Mouse (Mus musculus): ENCODE measurements around the gene Olfr67. TPM values are rescaled to one million over a fixed set of nuclear protein-coding genes. Genes with fewer than 3 reads are reported as not detected.

The Olfr67 gene
- polyA plus RNA-seq, 1 experiment from 2014 or later: not detected

Other genes starting within 250 kb of the Olfr67 start
- not detected in 2 replicates for gene Olfr612, start 249.1 kb downstream of the Olfr67 start, polyA plus RNA-seq (2015; fragmentation: Nextera tagmentation; extraction: Ambion mirVana)
- gene Olfr613, start 243.7 kb downstream of the Olfr67 start, polyA plus RNA-seq (2015; fragmentation: Nextera tagmentation; extraction: Ambion mirVana): not detected in 2 replicates
- not detected in 2 replicates for gene Olfr615, start 235.7 kb downstream of the Olfr67 start, polyA plus RNA-seq (2015; fragmentation: Nextera tagmentation; extraction: Ambion mirVana)
- not detected in 2 replicates for gene Olfr616, start 222.7 kb downstream of the Olfr67 start, polyA plus RNA-seq (2015; fragmentation: Nextera tagmentation; extraction: Ambion mirVana)
- not detected in 2 replicates for gene Olfr617, start 218.8 kb downstream of the Olfr67 start, polyA plus RNA-seq (2015; fragmentation: Nextera tagmentation; extraction: Ambion mirVana)
- gene Olfr618, start 201.7 kb downstream of the Olfr67 start, polyA plus RNA-seq (2015; fragmentation: Nextera tagmentation; extraction: Ambion mirVana): not detected in 2 replicates
- gene Olfr619, start 191.2 kb downstream of the Olfr67 start, polyA plus RNA-seq (2015; fragmentation: Nextera tagmentation; extraction: Ambion mirVana): not detected in 2 replicates
- not detected in 2 replicates for gene Olfr620, start 179.3 kb downstream of the Olfr67 start, polyA plus RNA-seq (2015; fragmentation: Nextera tagmentation; extraction: Ambion mirVana)
- gene Olfr622, start 149.1 kb downstream of the Olfr67 start, polyA plus RNA-seq (2015; fragmentation: Nextera tagmentation; extraction: Ambion mirVana): not detected in 2 replicates
- not detected in 2 replicates for gene Olfr623, start 128.1 kb downstream of the Olfr67 start, polyA plus RNA-seq (2015; fragmentation: Nextera tagmentation; extraction: Ambion mirVana)
- gene Olfr624, start 120.6 kb downstream of the Olfr67 start, polyA plus RNA-seq (2015; fragmentation: Nextera tagmentation; extraction: Ambion mirVana): not detected in 2 replicates
- gene Olfr625-ps1, start 109.1 kb downstream of the Olfr67 start, polyA plus RNA-seq (2015; fragmentation: Nextera tagmentation; extraction: Ambion mirVana): not detected in 2 replicates
- gene Olfr243, start 77.2 kb downstream of the Olfr67 start, polyA plus RNA-seq (2015; fragmentation: Nextera tagmentation; extraction: Ambion mirVana): not detected in 2 replicates
- gene Olfr628, start 61.4 kb downstream of the Olfr67 start, polyA plus RNA-seq (2015; fragmentation: Nextera tagmentation; extraction: Ambion mirVana): not detected in 2 replicates
- not detected in 2 replicates for gene Olfr629, start 46.9 kb downstream of the Olfr67 start, polyA plus RNA-seq (2015; fragmentation: Nextera tagmentation; extraction: Ambion mirVana)
- not detected in 2 replicates for gene Olfr630, start 34.5 kb downstream of the Olfr67 start, polyA plus RNA-seq (2015; fragmentation: Nextera tagmentation; extraction: Ambion mirVana)
- gene Olfr69, start 20.2 kb downstream of the Olfr67 start, polyA plus RNA-seq (2015; fragmentation: Nextera tagmentation; extraction: Ambion mirVana): not detected in 2 replicates
- not detected in 2 replicates for gene Olfr68, start 12.1 kb downstream of the Olfr67 start, polyA plus RNA-seq (2015; fragmentation: Nextera tagmentation; extraction: Ambion mirVana)
- gene Hbb-bt, start 22.2 kb upstream of the Olfr67 start, polyA plus RNA-seq (2015; fragmentation: Nextera tagmentation; extraction: Ambion mirVana): 1,171 and 1,472 TPM in 2 replicates
- 3,869 and 4,747 TPM in 2 replicates for gene Hbb-bs, start 36.3 kb upstream of the Olfr67 start, polyA plus RNA-seq (2015; fragmentation: Nextera tagmentation; extraction: Ambion mirVana)
- gene Hbb-bh2, start 48.7 kb upstream of the Olfr67 start, polyA plus RNA-seq (2015; fragmentation: Nextera tagmentation; extraction: Ambion mirVana): not detected in 2 replicates
- gene Hbb-bh1, start 51.3 kb upstream of the Olfr67 start, polyA plus RNA-seq (2015; fragmentation: Nextera tagmentation; extraction: Ambion mirVana): 0.43 TPM in 1 of 2 replicates, not detected in the other
- gene Hbb-y, start 61.4 kb upstream of the Olfr67 start, polyA plus RNA-seq (2015; fragmentation: Nextera tagmentation; extraction: Ambion mirVana): 24.4 and 25.7 TPM in 2 replicates
- gene Olfr66, start 94.4 kb upstream of the Olfr67 start, polyA plus RNA-seq (2015; fragmentation: Nextera tagmentation; extraction: Ambion mirVana): not detected in 2 replicates
- gene Olfr64, start 102.7 kb upstream of the Olfr67 start, polyA plus RNA-seq (2015; fragmentation: Nextera tagmentation; extraction: Ambion mirVana): not detected in 2 replicates
- gene Olfr65, start 111.7 kb upstream of the Olfr67 start, polyA plus RNA-seq (2015; fragmentation: Nextera tagmentation; extraction: Ambion mirVana): not detected in 2 replicates
- gene Olfr631, start 137.0 kb upstream of the Olfr67 start, polyA plus RNA-seq (2015; fragmentation: Nextera tagmentation; extraction: Ambion mirVana): not detected in 2 replicates
- gene Olfr632, start 142.5 kb upstream of the Olfr67 start, polyA plus RNA-seq (2015; fragmentation: Nextera tagmentation; extraction: Ambion mirVana): not detected in 2 replicates
- not detected in 2 replicates for gene Olfr633, start 152.6 kb upstream of the Olfr67 start, polyA plus RNA-seq (2015; fragmentation: Nextera tagmentation; extraction: Ambion mirVana)
- gene Olfr635, start 179.3 kb upstream of the Olfr67 start, polyA plus RNA-seq (2015; fragmentation: Nextera tagmentation; extraction: Ambion mirVana): not detected in 2 replicates
- gene Olfr638, start 206.9 kb upstream of the Olfr67 start, polyA plus RNA-seq (2015; fragmentation: Nextera tagmentation; extraction: Ambion mirVana): not detected in 2 replicates
- not detected in 2 replicates for gene Olfr639, start 225.5 kb upstream of the Olfr67 start, polyA plus RNA-seq (2015; fragmentation: Nextera tagmentation; extraction: Ambion mirVana)
- gene Olfr640, start 233.8 kb upstream of the Olfr67 start, polyA plus RNA-seq (2015; fragmentation: Nextera tagmentation; extraction: Ambion mirVana): not detected in 2 replicates
- not detected in 2 replicates for gene Olfr641, start 243.6 kb upstream of the Olfr67 start, polyA plus RNA-seq (2015; fragmentation: Nextera tagmentation; extraction: Ambion mirVana)